Mouse (Mus musculus): ENCODE results near the gene Vrk1. TPM values are rescaled to one million over a fixed set of nuclear protein-coding genes. Genes with fewer than 3 reads are reported as not detected.

The Vrk1 gene
- polyA plus RNA-seq, 1 experiment from 2014 or later, result 30.6 TPM

DNA sequence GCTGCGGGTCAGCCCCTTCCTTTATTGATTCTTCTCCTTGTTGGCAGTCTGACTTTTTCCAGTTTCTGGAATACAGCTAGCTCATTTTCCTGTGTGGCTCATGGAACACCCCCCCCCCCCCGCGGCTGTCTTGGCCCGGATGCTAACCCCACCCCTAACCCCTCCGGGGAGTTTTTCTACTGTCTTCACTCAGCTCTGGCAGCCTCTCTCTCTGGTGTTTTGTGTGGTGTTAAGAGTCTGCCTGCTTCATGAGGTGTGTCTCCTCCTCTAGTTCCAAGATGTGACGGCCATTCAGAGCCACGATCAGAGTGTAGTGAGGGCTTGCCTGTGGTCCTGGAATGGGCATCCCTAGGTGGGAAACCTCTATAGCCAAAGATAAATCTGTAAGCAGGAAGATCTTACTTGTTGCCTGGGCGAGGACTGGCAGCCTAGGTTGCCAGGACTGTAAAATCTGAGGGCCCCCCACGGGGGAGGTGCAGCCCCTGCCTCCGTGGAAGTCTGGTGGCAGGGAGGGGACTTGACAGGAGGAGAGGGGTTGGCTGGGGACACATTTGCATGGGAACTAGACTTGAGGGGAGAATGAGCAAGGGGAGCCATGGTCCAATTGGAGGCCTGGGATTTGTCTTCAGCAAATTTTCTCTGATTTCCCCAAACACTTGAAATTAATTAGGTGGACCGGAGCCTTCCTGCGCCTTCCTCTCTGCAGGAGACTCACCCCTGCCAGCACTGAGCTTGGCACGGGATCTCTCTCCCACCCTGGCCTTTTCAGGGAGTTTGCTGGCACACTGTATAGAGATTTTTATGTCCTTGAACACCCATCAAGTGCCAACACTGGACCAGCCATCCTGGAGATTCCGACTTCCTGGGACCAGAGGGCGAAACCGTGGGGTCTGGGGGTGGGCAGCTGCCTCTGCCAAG, 93.0 kb downstream of the Vrk1 start:
- no peak overlapping the region; the same call in 1 of the 2 replicates for H3K27ac ChIP-seq (replicated peaks)
- no peaks in the 10 kb centered on the region for H3K27me3 ChIP-seq
- peaks cover 16% of the 10 kb centered on the region for H3K4me1 ChIP-seq (replicated peaks)
- H3K9ac ChIP-seq, result no peak overlapping the region
- H3K9me3 ChIP-seq, result no peaks in the 10 kb centered on the region
- no peaks in the 10 kb centered on the region for H3K36me3 ChIP-seq
- peak; percentile 28; the same call in 1 of the 2 replicates for ATAC-seq (ENCODE audit: low FRiP score, low read depth)
- WGBS, result 49% methylated on average over 16 of the region's 16 CpGs
- H3K4me3 ChIP-seq, result no peak overlapping the region
- H3K4me2 ChIP-seq, result no peak overlapping the region

DNA sequence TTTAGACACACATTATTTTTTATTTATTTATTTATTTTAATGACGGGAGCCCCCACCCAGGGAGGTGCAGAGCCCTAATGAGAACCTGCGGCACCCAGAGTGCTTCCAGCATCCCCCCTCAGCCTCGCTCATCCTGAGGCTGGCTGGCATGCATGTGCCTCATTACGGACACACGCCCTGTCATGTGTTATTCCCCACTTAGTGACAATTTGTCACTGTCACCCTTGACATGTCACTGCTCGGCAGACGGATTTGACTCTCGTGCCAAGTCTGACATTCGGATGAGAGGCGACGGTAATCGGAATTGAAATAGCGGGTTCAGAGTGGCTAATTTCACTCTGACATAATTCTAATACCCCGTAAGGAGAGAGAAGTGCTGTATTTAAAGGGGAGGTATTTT, 97.2 kb downstream of the Vrk1 start:
- H3K4me1 ChIP-seq (replicated peaks), result peaks cover 16% of the 10 kb centered on the region
- no peak overlapping the region for H3K9ac ChIP-seq
- no peaks in the 10 kb centered on the region for H3K27me3 ChIP-seq
- ATAC-seq (ENCODE audit: low FRiP score, low read depth), result 0 out of 2 replicates have a peak, but pooled peaks have one; percentile 49
- H3K9me3 ChIP-seq, result no peaks in the 10 kb centered on the region
- no peaks in the 10 kb centered on the region for H3K36me3 ChIP-seq
- H3K4me2 ChIP-seq, result 0 out of 2 replicates have a peak overlapping the region, but pooled peaks have one; percentile 28
- H3K27ac ChIP-seq (replicated peaks), result no peak overlapping the region
- no peak overlapping the region for H3K4me3 ChIP-seq
- WGBS, result 57% methylated on average over 14 of the region's 14 CpGs

DNA sequence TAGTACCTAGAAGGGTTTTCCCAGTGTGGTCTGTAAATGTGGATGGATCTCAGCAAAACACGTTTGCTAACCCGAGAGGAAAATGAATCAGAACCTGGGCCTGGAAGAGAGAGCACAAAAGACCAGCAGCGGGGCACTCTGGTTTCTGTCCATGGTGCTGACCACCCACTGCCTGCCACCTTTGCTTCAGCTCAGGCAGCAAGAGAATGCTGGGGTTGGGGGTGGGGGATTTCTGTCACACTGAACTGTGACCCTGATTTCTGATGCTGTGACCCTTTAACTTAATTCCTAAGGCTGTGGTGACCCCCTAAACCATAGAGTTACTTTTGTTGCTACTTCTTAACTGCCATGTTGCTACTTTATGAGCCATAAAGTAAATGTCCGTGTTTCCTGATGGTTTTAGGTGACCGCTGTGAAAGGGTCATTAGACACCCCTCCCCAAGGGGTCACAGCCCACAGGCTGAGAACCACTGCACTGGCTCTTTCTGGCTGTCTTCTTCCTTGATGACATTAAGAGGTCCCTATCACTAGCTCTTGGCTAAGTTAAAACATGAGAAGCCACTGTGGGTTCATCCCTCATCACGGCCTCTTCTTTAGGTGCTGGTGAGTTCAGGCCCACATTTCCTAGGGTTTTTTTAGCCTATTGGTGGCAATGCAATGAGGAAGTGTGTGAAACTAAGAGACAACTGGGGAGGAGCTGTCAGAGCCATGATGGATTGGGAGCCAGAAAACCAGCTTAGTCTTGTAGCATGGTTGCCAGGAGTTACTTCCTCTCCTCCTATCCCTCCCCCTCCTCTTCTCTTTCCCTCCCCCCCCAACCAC, 105.3 kb downstream of the Vrk1 start:
- no peaks in the 10 kb centered on the region for H3K9me3 ChIP-seq

DNA sequence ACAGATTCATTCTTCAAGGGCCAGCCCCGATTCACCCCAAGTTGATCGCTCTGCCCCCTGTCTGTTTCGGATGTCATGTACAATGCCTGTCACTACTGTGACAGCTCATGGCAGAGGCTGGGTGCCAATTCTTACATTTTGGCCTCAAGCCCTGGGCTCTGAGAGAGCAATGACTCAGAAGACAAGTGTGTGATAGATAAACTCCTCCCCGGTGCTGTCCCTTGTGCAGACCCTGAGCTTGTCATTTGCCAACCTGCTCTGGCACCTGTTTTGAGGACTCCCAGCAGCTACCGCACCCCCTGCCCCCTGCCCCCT, 105.8 kb downstream of the Vrk1 start:
- 40% methylated on average over 5 of the region's 5 CpGs for WGBS
- Histone ChIP-seq H3K4me1 (replicated peaks) (peaks cover 11% of the 10 kb centered on the region; the same call in 1 of the 2 replicates), H3K4me2 (no peak overlapping the region), H3K36me3 (no peaks in the 10 kb centered on the region), H3K27ac (replicated peaks) (no peak overlapping the region), H3K9ac (no peak overlapping the region), H3K9me3 (no peaks in the 10 kb centered on the region), H3K27me3 (no peaks in the 10 kb centered on the region), H3K4me3 (no peak overlapping the region)
- no peak for ATAC-seq (ENCODE audit: low FRiP score, low read depth)

More for the DNA sequence above, 105.3 kb downstream of the Vrk1 start:
- no peak overlapping the region for H3K9ac ChIP-seq
- H3K4me3 ChIP-seq, result no peak overlapping the region
- no peaks in the 10 kb centered on the region for H3K36me3 ChIP-seq
- no peaks in the 10 kb centered on the region for H3K27me3 ChIP-seq
- no peak overlapping the region for H3K4me2 ChIP-seq
- no peak for ATAC-seq (ENCODE audit: low FRiP score, low read depth)
- 29% methylated on average over 6 of the region's 6 CpGs for WGBS
- peaks cover 11% of the 10 kb centered on the region; the same call in 1 of the 2 replicates for H3K4me1 ChIP-seq (replicated peaks)
- H3K27ac ChIP-seq (replicated peaks), result no peak overlapping the region

DNA sequence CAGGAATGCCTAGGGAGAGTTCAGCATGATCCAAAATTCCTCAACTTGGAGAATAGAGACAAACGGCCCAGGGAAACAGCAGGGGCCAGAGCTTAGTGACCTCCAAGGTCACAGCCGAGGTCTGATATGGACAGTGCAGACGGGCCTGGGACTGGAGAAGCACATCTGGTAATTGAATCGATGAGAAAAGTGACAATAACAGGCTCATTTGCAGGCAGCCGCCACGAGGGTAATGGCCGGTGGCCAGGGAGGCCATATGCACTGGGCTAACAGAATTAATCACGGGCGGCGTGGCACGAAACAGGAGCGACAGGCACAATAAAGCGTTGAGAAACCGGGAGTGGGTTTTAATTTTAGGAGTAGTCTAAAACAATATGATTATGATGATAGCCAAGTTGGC, 113.2 kb downstream of the Vrk1 start:
- ATAC-seq (ENCODE audit: low FRiP score, low read depth), result 0 out of 2 replicates have a peak, but pooled peaks have one; percentile 4
- no peak overlapping the region for H3K4me3 ChIP-seq
- 11% methylated on average over 14 of the region's 14 CpGs for WGBS
- H3K9me3 ChIP-seq, result no peaks in the 10 kb centered on the region
- no peak overlapping the region for H3K9ac ChIP-seq
- no peak overlapping the region for H3K27ac ChIP-seq (replicated peaks)
- peaks cover 14% of the 10 kb centered on the region for H3K4me1 ChIP-seq (replicated peaks)
- H3K4me2 ChIP-seq, result peak overlapping the region; percentile 15; the same call in 1 of the 2 replicates
- no peaks in the 10 kb centered on the region for H3K36me3 ChIP-seq
- H3K27me3 ChIP-seq, result no peaks in the 10 kb centered on the region

DNA sequence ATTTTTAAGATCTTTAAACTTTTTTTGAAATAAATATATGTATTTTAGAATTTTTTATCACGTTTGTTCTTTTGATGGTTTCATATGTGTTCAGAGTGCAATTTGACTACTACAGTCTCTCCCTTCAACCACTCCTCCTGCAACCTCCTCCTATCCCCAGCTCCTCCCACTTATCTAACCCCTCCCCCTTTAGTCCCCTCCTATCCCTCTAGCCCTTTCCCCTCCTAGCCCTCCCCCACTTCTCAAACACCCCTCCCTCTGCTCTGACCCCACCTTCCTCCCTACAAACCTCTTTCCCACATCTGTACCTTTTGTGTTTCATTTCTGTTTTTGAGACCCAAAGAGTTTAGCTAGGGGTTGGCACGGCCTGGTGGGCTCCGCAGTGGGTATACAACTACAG, 114.6 kb downstream of the Vrk1 start:
- no peak for ATAC-seq (ENCODE audit: low FRiP score, low read depth)
- Histone ChIP-seq H3K4me3 (no peak overlapping the region), H3K27ac (replicated peaks) (no peak overlapping the region), H3K9me3 (no peaks in the 10 kb centered on the region), H3K4me2 (no peak overlapping the region), H3K36me3 (no peaks in the 10 kb centered on the region), H3K27me3 (no peaks in the 10 kb centered on the region), H3K4me1 (replicated peaks) (peaks cover 24% of the 10 kb centered on the region), H3K9ac (no peak overlapping the region)
- 94% methylated on average over 3 of the region's 3 CpGs for WGBS

Other genes with a start within 250 kb of the Vrk1 start
- gene Papola, start 225.5 kb upstream of the Vrk1 start, polyA plus RNA-seq (2015; fragmentation: Nextera tagmentation; extraction: Ambion mirVana), result 151 and 157 TPM in 2 replicates

Data from hindbrain, embryonic 15.5 days (tissue).